Mouse (Mus musculus): ENCODE data around the gene Fbxo31. TPM values are rescaled to one million over a fixed set of nuclear protein-coding genes. Genes with fewer than 3 reads are reported as not detected.

The Fbxo31 gene
- total RNA-seq (2023), result 19.1 TPM

DNA sequence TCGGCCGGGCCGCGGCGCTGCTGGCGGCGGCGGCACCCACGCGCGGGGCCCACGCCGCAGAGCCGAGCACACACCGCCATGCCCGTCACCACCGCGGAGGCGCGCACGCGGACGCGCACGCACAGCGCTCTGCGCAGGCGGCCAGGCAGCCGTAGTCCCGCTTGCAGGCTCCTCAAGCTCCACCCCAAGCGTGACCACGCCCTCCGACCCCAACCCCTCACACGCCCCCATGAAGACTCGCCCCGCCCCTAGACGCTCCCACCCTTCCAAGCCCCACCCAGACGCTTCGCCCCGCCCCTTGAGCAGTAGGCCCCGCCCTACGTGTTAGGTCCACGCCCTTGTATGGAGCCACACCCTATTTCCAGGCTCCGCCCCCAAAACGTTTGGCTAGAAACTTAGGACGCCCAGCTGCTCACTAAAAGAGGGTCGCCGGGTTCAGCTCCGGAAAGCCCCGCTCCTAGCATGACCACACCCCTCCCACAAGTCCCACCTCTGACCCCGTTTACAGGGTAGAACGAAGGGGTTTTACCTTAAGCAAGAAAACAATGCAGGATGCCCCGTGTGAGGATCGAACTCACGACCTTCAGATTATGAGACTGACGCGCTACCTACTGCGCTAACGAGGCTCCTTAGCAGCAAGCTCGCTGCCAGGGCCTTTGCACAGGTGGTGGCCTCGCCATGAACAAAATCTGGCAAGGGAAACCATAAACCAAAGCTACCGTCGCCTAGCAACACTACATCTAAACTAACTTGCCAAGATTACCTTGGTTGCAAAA lies at the start of gene Fbxo31:
TSS of gene Fbxo31 (minus strand) at position 131 of the 776 bp plus-strand sequence.

DNA sequence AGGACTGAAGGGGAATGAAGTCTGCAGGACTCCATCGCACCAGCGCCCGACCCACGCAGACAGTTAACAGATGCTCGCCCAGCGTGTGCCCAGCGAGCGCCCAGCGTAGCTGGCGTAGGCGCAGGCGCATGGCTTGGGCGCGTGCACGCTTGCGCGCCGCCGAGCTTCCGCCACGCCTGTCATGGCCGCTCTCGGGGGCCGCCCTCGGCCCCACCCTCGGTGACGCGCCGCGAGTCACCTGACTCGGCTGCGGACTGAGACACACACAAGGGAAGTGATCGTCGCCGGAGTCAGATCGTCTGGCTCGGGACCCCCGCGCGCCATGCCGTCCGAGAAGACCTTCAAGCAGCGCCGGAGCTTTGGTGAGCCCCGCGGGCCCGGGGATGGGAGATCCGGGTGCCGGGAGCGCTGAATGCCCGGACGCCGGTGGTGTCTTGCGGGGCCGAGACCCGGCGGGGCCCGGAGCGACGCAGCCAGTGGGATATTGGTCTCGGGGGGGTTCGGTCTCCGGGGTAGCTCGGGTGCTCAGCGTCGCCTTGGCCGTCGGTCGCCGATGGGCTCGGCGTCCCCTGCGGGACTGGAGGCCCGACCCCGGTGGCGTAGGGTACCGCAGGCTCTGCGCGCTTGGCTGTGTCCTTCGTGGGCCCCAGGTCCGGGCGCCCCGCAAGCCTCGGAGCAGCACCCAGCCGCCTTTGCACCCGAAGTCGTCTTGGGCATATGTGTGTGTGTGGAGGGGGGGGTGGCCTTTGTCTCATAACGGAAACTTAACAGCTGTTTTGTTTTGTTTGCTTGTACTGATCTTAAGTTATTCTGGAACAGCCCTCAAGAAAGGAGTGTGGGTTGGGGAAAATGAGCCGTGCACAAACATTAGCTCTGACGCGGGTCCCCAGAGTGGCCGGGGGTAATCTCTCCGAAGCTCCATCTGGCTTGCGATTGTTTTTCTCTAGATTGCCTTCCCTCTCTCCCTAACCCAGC lies 11.9 kb upstream of the Fbxo31 start, which contains the start of gene Map1lc3b:
TSS of gene Map1lc3b (plus strand) at position 159 of the 975 bp plus-strand sequence.

DNA sequence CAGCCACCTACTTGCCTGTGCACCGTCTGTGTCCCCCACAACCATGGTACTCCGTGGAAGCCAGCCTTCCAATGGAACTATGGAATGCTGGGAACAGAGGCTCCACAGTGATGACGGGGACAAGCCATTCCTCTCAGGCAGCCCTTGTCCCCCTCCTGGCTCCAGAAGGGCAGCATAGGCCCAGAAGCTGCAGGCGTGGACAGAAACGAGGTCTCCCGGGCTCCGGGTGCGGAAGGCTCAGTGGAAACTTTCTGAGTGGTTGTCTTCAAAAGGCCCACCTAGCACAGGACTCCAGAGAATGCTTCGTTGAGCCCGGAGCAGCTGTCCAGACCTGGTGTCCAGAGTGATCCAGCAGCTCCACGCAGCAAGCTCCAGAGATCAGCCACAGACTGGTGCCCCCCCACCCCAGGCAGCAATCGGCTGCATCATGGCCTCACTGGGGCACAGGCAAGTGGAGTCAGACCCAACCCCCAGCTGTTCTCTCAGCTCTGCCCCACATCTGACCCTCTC lies 34.3 kb downstream of the Fbxo31 start, which contains the start of gene 1700018B08Rik:
TSS of gene 1700018B08Rik (minus strand) at position 45 of the 510 bp plus-strand sequence.

Other genes starting within 250 kb of the Fbxo31 start
- not detected for gene 1700018B08Rik, start 34.5 kb downstream of the Fbxo31 start, total RNA-seq (2023)
- gene Map1lc3b, start 11.6 kb upstream of the Fbxo31 start, total RNA-seq (2023), result 278 TPM
- 0.35 TPM for gene Zcchc14, start 74.1 kb upstream of the Fbxo31 start, total RNA-seq (2023)
- not detected for gene Jph3, start 150.8 kb upstream of the Fbxo31 start, total RNA-seq (2023)

Measured in CD4-positive naive resting alpha-beta T cell, adult 76 days (primary cell).